Mouse (Mus musculus) embryo, embryonic 9.5 days (tissue): ENCODE data around the gene Mical3.
"Not testable (repeated sequence)": the region's sequence is repeated elsewhere in the genome, so short reads cannot be mapped to it uniquely, and the experiment has no call there.

ENCODE experiments used
- DNase-seq: peaks from one replicate; pipeline ENCODE4 v3.0.0-alpha.2; 2017; ENCODE audit errors: extremely low spot score

The Mical3 gene

DNA sequence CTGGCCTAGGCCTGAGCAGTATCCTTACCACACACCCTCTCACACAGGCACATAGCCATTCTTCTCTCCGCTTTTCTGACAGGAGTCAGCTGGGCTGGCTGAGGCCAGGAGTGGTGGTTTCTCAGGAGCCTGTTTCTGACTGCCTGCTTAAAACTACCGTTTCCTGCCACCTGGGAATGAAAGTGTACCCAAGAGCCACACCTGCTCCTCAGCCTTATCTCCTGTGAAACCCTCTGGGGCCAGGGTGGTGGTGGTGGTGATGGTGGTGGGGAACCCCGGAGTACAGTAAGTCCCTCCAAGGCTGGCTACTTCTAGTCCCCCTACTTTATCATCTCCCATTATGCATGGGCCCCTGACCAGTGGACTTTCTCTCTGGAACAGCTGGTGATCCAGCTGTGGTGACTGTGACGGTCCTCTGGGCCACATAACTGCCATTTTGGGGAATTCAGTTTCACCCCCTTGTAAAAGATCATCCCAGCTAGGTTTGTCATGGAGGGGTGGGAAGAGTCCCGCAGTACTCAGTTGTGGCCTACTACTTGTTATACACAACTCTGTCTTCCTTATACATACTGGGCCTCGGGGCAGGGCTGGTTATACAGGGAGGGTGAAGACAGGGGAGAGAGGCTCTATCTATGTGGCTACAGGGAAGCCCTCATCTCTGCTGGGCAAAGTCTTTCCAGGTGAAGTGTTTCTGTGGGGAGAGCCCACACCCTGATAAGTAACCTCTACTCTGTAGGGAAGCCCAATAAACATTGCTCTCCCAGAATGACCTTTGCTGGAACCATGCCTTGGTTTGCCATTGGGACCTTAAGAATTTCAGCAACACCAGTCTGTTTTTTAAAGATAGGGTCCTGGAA, 200.1 kb downstream of the Mical3 start:
- DNase-seq, result no peak

DNA sequence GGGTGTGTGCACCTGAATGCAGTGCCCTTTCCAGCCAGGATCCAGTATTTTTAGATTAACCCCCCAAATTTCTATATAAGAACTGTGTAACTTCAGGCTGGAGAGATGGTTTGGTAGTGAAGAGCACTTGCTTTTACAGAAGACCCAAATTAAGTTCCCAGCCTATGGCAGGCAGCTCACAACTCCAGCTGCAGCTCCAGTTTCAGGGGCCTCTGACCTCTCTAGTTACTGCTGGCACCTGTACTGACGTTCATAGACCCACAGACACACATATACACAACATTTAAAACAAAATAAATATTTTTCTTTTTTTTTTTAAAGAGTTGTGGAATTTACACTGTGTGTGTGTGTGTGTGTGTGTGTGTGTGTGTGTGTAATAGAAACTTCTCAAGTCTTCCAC, 201.4 kb downstream of the Mical3 start:
- no peak for DNase-seq

DNA sequence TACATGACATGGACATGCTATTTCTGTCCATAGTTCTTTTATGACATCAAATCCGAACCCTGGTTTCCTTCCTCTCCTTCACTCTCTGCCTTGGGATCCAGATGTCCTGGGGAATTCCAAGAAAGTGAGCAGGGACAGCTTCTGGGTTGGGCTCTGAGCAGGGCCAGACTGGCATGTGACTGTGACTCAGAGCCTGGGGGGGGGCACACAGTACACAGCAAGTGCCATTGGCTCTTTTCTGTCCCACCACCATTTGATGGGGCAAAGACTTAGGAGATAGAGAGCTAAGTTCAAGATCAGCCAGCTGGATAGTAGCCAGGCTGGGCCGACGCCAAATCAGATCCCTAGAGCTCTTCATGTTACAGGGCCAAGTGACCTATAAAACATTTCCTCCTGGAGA, 203.0 kb downstream of the Mical3 start:
- DNase-seq, result no peak

DNA sequence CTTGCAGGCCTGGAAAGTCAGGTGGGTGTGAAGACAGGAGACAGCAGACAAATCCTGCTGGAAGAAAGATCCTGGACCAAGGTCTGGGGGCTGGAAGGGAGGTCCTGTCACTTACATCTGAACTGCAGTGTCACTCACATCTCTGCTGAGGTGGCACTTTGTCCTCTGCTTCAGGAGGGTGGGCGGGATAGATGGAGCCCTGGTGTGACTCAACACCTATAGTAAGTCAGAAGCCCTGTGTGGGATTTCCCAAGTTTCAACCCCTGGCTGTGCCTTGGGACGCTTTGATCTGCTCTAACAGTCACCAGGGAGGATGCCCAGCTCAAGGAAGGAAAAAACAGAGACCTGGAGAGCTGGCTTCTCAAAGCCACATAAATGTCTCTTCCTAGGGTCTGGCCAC, 203.9 kb downstream of the Mical3 start:
- no peak for DNase-seq

DNA sequence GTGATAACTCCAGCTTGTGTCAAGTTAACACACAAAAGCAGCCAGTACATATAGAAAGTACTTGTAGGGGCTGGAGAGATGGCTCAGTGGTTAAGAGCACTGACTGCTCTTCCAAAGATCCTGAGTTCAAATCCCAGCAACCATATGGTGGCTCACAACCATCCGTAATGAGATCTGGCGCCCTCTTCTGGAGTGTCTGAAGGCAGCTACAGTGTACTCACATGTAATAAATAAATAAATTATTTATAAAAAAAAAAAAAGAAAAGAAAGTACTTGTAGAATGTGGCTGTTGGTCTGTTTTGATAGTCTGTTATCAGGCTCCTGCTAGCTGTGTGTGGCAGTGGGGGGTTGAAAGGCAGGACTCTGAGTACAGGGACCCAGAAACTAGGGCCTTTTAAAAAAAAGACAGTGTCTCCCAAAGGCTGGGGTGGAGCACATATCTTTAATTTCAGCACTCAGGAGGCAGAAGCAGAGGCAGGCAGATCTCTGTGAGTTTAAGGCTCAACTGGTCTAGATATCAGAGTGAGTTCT, 205.9 kb downstream of the Mical3 start:
- not testable (repeated sequence) for DNase-seq

DNA sequence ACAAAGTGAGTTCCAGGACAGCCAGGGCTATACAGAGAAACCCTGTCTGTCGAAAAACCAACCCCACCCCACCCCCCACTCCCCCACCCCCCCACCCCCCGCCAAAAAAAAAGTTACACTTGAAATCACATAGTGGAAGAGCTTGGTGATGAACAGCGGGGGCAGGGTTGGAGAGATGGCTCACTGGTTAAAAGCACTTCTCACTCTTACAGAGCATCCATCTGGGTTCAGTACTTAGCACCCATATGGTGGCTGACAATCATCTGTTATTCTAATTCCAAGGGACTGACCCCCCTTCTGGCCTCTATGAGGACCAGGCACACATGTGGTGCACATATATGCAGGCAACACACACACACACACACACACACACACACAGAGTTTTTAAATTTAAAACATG, 212.8 kb downstream of the Mical3 start:
- no peak for DNase-seq

DNA sequence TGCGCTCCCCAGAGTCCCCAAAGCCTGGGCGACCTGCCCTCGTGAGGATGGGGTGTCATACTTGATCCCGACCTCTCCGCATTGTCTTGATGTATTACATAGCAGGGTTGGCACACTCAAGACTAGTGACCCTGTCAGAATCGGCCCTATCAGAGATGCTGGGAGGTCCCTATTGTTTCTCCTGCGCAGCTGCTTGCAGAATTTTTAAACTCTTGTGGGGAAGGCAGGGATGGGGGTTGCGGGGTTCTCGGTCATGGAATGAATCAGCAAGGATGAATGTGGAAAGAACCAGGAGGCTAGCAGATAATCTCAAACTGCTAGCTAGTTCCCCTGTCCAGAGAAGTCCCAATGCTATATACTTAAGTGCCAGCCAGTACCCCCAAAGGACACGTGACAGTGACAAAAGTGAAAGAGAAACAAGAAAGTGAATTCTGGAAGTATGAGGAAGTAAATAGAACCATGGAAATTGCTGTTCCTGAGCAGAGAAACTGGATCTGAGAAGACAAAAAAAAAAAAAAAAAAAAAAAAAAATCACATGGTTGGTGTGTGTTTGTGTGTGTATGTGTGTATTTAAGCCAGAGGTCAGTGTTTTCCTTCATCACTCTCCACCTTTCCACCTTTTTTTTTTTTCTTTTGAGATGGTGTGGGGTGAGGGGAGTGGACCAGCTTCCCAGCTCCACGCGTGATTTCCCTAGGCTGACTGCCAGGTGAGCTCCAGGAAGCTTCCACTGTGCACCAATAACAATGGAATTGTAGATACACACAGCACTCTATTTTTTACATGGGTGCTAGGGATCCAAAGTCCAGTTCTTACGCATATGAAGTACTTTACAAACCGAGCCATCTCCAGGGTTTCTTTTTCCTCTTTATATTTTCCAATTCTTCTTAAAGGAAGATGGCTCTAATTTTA, 213.6 kb downstream of the Mical3 start:
- DNase-seq, result not testable (repeated sequence)

DNA sequence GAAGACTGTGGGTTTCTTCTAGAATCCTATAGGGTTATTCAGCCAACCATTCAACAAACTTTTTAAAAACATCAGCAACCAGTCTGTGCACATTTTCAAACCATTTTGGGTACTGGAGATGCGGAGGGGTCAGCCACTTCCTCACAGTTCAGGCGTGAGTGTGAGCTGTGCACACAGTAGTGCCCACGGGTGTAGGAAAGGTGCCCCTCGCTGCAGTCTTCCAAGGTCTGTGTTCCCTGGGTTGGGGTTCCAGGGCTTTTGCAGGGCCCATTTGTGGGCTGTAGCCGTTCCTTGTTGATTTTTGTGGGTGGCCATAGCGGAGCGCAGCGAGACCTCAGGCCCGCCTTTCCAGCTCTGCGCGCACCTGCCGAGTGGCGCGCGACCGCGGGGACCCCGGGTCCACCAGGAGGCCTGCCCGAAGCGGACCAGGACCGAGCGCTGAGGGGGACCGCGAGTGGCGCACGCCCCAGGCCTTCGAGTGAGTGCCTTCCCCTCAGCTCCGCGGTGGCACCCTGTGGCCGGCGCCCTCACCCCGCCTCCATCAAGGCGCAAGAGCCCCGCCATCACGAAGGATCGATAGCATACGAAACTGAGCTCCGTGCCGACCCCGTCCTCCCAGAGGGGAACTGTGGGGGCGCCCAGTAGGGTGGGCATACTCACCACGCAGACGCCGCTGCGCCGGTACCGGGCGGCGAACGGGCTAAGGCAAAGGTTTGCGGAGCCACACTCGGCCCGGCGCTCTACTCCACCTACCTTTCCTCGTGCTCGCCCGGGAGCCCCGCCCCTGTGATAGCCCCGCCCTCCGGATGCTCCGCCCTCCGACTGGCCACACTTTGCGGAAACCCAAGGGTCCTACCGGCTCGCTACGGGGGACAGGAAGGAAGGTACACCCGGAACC, 214.5 kb downstream of the Mical3 start, which contains the start of gene Bid:
Gene Bid (minus strand): TSS at position 780 of the 898 bp plus-strand sequence.
- peak; percentile 94 for DNase-seq

DNA sequence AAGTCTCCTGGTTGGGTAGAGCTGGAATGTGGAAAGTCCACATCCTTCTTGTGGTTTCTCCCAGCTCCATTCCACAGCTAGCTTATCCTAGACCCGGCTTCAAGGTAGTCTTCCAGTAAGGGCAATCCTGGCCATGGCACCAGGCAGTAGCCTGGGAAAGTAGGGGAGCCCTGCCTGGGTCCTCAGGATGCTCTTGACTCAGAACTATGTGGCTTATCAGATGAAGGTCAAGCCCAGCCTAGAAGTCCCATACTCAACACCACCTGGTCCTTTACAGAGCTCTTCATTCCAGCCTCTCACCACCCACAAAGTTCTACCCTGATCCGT, 215.2 kb downstream of the Mical3 start:
- no peak for DNase-seq

DNA sequence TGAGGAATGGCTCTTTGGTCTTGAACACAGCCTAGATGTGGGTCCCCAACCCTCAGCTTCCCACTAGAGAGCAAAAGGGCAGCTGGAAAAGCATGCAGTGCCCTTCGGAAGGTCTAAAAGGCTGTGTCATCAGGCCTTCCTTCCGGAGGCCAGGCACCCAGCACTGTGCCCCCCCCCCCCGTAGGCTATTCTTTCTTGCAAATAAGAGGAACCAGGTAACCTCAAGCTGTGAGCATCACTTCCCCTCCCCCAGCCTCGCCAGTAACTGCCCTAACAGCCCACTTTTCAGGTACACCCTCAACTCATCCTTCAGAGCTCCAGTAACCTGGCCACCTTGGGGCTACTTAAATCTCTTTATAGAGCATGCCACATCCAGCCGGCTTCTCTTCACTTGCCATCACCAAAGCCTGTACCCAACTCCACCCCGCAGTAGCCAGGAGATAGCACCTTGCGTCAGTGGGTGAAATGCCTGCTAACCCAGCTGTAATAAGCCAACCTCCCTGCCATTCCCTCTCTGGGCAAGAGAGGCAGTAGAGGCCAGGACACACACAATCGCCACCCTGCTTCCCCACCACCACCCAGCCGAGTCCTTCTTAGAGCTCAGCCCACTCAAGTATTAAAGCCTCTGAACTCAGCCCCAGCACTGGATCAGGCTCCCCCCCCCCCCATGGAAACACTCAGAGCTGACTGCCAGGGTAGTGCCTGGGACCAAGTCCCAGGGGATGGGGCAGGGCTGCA, 215.7 kb downstream of the Mical3 start:
- DNase-seq, result peak; percentile 33

DNA sequence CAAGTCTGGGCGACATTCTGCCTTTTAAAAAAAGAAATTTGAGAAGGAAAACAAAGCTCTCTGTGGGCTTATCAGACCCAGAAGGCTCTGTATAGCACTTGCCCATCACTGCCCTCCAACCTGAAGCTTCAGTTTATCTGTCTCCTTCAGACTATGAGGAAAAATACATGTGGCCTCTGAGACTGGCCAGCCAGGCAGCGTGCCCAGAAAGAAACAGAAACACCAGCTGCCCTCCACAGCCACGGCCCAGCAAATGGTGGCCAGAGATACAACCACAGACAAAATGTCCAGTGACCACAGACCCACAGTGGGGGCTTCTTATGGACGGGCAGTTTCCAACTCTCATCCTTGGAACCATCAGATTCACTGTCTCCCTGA, 216.3 kb downstream of the Mical3 start:
- DNase-seq, result no peak

DNA sequence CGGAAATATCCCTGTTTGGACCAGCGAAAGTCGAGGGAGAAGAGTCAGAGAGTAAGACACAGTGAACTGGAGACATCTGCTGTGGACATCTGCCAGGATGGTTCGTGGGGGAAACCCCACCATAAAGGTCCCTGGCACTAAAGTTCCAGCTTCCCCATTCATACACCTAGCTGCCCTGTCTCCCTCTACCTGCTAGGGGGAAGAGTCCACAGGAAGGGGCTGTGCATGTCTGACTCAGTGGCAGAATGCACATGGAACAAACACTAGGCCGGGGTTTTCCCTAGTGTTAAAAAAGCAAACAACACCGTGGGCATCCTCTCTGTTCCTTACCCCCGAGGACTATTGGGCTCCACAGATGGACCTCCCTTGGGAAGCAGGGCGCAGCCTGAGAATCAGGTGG, 217.0 kb downstream of the Mical3 start:
- no peak for DNase-seq

DNA sequence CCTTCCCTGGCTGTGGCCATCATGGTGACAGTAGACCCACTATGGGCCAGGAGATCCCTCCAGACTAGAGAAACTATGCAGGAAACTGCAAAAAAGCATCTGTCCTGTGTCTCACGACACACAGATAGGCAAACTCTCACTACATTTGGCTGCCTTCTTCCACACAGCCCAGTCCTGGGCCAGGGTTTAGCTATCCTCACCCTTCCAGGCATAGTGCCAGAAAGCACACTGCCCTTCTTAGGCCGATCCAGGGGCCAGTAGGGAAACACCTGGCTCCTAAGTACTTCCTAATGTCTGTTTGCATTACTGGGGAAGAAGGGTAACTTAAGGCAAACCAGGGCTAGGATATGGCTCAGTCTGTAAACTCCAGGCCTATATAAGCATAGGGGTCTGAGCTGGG, 217.9 kb downstream of the Mical3 start:
- no peak for DNase-seq

DNA sequence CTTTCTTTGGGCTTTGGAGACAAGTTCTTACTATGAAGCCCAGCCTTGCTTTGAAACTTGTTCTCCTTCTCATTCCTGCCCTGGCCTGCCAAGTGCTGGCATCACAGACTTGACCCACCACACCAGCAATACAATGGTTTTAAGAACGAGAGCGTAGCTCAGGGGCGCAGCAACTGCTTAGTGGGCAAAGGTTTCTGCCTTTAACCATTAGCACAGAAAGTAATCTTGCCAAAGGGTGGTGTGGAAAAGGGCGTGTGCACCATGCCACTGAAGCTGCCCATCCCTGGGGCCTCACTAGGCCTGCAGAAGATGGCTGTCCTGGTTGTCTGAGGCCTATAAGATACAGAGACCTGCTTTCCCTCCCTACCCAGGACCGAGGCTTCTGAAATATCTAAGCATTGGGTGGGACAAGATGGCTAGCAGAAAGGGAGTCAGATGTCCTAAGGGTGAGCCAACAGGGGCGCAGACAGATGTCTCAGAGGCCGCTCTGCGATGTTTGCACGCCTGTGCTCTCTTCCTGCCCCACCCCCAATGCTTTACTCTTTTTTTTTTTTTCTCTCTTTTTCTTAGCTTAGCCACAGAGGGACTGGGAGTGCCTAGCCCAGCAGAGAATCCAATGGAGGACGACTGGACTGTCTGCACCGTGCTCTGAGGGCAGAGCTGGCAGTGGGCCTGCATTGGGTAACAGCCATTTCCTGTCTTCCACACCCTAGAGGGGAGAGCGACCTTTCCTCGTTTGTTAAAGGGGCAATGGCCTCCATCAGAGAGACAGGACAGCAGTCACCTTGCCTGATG, 219.4 kb downstream of the Mical3 start:
- DNase-seq, result no peak

DNA sequence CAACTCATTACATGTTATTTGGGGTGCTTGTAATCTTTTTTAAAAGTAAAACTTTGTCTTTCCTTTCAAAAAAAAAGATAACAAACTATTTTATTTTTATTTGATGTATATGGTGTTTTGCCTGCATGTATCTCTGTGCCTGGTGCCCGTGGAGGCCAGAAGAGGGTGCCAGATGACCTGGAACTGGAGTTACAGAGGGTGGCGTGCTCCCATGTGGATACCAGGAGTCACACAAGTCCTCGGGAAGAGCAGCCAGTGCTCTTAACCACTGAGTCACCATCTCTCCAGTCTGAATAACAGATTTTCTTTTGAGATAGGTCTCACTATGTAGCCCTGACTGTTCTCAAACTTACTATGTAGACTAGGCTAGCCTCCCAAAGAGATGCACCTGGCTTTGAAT, 221.3 kb downstream of the Mical3 start:
- no peak for DNase-seq

DNA sequence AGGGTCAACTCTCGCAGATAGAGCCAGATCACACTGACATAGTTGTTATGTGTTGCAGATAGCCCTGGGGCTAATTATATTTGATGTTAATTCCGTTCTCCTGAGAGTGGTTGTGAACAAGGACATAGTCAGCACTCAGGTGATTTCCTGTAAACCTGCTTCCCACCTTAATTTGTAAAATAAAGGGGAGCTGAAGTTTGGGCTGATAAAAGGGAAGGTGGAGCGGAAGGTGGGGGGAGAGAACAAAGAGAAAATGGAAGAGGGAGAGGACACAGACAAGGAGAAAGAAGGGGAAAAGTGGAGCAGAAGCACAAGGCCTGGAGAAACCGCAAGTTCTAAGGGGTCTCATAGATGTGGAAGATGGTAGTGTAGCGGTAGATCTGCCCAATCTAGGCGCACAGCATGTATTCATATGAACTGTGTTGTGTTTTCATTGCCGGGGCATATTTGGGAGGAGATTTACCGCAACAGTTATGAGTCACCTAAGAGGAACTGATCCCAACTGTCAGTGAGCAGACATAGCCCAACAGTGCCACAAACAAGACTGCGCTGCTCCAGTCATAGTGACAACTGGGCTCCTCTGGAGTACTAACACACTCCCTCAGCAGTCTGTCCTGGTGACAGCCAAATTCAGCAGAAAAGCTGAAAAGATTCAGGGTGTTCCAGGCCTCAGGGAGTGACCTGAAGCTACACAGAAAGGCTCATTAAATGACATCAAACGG, 222.8 kb downstream of the Mical3 start:
- DNase-seq, result not testable (repeated sequence)

DNA sequence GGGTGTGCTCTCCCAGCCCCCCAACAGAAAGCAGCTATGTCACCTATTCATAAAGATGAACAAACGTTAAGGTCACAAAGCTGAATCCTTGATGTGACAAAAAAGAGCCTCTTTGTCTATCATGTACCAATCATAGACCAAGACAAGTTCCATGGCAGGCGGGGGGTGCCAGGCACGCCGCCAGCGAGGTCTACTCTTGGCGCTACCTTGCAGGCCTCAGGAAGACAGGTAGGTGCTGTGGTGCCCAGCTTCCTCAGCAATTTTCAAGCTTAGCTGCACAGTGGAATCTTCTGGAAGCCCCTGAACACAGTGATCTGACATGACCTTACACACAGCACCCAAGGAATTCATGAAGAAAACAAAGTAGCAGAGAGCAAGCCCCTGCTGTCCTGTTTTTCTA, 224.3 kb downstream of the Mical3 start:
- DNase-seq, result no peak

DNA sequence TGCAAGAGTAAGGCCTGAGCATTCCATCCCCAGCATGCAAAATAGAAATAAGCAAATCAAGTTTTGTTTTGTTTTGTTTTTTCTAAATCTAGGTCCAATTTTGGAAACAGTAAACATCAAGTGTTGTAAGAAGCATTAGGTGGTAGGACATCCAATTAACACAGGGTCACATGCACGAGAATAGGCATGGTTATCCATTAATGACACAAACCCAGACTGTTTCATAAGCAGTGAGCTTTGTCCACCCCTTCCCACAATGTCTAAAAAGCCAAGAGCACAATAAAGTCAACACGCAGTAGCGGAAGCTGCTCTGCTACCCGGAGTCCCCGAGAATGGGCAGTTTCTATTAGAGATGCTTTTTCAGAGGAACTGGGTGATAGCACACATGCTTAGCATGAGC, 225.7 kb downstream of the Mical3 start:
- no peak for DNase-seq

DNA sequence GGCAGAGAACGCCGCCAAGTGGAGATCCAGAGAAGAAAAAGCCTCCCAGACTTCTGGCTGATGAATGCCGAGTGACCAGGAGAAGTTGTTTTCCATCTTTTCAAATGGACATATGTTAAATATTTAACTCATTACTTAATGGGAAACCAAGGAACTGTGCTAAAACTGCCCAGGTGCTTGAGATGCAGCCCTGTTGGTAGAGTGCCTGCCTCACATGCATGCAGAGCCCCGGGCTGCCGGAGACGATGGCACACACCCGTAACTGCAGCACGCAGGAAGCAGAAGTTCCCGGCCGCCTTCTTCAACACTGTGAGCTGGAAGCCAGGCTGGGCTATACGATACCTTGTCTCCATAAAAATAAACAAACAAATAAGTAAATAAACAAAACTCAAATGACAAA, 226.8 kb downstream of the Mical3 start:
- no peak for DNase-seq
